Mouse (Mus musculus) small intestine, adult 2 months (tissue): ENCODE results near the gene 1700001O22Rik.

ENCODE experiments used
- CTCF ChIP-seq: fragments of 200-500 bp; IDR thresholded peaks from 2 replicates; pipeline ENCODE4 v1.5.1; 2012; ENCODE audit warnings: low read depth, mild to moderate bottlenecking, control low read depth, inconsistent platforms, low read length, moderate library complexity, mixed read lengths; ENCODE audit not compliant: insufficient replicate concordance, insufficient read length; ENCODE audit errors: extremely low read depth
- POLR2A ChIP-seq: fragments of 200-500 bp; IDR thresholded peaks from 2 replicates; pipeline ENCODE4 v1.6.1; 2012; ENCODE audit warnings: low read depth, mild to moderate bottlenecking, control low read depth, inconsistent platforms, low read length, moderate library complexity

DNA sequence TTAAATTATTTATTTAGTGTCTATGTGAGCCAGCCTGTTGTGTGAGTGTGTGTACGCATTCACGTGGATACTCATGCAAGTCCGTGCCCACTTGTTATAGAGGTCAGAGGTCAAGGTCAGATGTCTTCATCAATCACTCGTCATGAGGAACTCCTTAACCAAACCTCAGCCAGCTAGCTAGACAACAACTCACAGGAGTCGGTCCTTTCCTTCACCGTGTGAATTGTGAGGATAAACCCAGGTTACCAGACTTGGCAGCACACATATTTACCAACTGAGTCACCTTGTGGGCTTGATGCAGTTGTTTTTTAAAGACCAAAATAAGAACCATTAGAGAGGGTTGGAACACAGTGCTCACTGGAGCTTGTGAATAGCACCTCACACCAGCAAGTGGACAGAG is 42.8 kb downstream of the 1700001O22Rik start:
- TF ChIP-seq CTCF (no peak), POLR2A (no peak)
